Mouse (Mus musculus): ENCODE data around the gene Polr2b.

Gene Polr2b

GRCm38 (mm10) chr5:77393990-77394618 is 84.2 kb downstream of the Polr2b start:
- DNase-seq = peak; percentile 63

GRCm38 (mm10) chr5:77398285-77399057 is 88.5 kb downstream of the Polr2b start:
- peak; percentile 67 for DNase-seq

Measured in kidney, postnatal 14 days (tissue).